Mouse (Mus musculus) kidney, postnatal 0 days (tissue): ENCODE results near the gene Tespa1. TPM values are rescaled to one million over a fixed set of nuclear protein-coding genes. Genes with fewer than 3 reads are reported as not detected.
"Not testable (repeated sequence)": the region's sequence is repeated elsewhere in the genome, so short reads cannot be mapped to it uniquely, and the experiment has no call there.

ENCODE experiments used
- ATAC-seq: fragments of 200-750 bp; cut with Nextera tagmentation; replicated peaks from 2 replicates; pipeline ENCODE4 v1.8.0; 2017; ENCODE audit warnings: low read depth, moderate number of reproducible peaks, moderate TSS enrichment, moderate library complexity; ENCODE audit not compliant: low FRiP score
- DNase-seq: peaks from one replicate; pipeline ENCODE4 v3.0.0-alpha.2; 2016; ENCODE audit warnings: low spot score
- H3K27ac ChIP-seq: fragments of 300-500 bp; sonication (generic); 2 replicates; pipeline ENCODE4 v1.5.1; 2014; ENCODE audit warnings: mild to moderate bottlenecking
- H3K27me3 ChIP-seq: fragments of 300-500 bp; sonication (generic); 2 replicates; pipeline ENCODE4 v1.6.1; 2014; ENCODE audit warnings: low read length, mixed read lengths; ENCODE audit not compliant: insufficient read depth
- H3K36me3 ChIP-seq: fragments of 300-500 bp; sonication (generic); 2 replicates; pipeline ENCODE4 v1.6.1; 2014; ENCODE audit warnings: low read length, mixed read lengths; ENCODE audit not compliant: insufficient read depth
- H3K4me1 ChIP-seq: fragments of 300-500 bp; sonication (generic); replicated peaks from 2 replicates; pipeline ENCODE4 v1.6.1; 2014; ENCODE audit warnings: antibody characterized with exemption, low read length, mixed read lengths; ENCODE audit not compliant: insufficient read depth
- H3K4me2 ChIP-seq: fragments of 300-500 bp; sonication (generic); 2 replicates; pipeline ENCODE4 v1.6.1; 2014; ENCODE audit warnings: mild to moderate bottlenecking, low read length, moderate library complexity, mixed read lengths
- H3K4me3 ChIP-seq: fragments of 300-500 bp; sonication (generic); replicated peaks from 2 replicates; pipeline ENCODE4 v1.5.1; 2014; ENCODE audit warnings: low read depth, low read length
- H3K9ac ChIP-seq: fragments of 300-500 bp; sonication (generic); 2 replicates; pipeline ENCODE4 v1.6.1; 2014; ENCODE audit warnings: low read depth, low read length
- H3K9me3 ChIP-seq: fragments of 300-500 bp; sonication (generic); replicated peaks from 2 replicates; pipeline ENCODE4 v1.6.1; 2016; ENCODE audit warnings: low read length, inconsistent platforms, mixed read lengths
- CTCF ChIP-seq: IDR thresholded peaks from 2 replicates; pipeline ENCODE4 v1.5.1; 2016; ENCODE audit warnings: antibody characterized with exemption, low read depth, mild to moderate bottlenecking, moderate library complexity
- WGBS: fragments of 180-500 bp; shearing (Covaris S2); extraction: QIAGEN DNeasy Blood & Tissue Kit; methylation state at CpG from one replicate; pipeline ENCODE4 v1.1.7; 2014; 5-methylcytosine and 5-hydroxymethylcytosine counted together
- polyA plus RNA-seq: library from polyadenylated mRNA; unstranded; fragments of >200 nt; fragmentation: Nextera tagmentation; extraction: Ambion mirVana; gene quantifications from 2 replicates; pipeline ENCODE4 v1.2.1, GENCODE M21; 2015

Tespa1 gene
- polyA plus RNA-seq, 1 experiment from 2014 or later: 0.14 TPM

- no peaks in the 10 kb centered on the region for H3K4me1 ChIP-seq
- no peak for TF ChIP-seq CTCF
- H3K4me2 ChIP-seq: no peak overlapping the region
- H3K9me3 ChIP-seq: no peaks in the 10 kb centered on the region
- H3K36me3 ChIP-seq: no peaks in the 10 kb centered on the region
- H3K9ac ChIP-seq: no peak overlapping the region
- ATAC-seq: no peak
- no peak for DNase-seq
- H3K27me3 ChIP-seq: no peaks in the 10 kb centered on the region
- WGBS: 51% methylated on average over 2 of the region's 2 CpGs
- no peak overlapping the region for H3K4me3 ChIP-seq
- no peak overlapping the region for H3K27ac ChIP-seq
Observed at GRCm38 (mm10) chr10:130337581-130337980, 14.9 kb downstream of the Tespa1 start.

- not testable (repeated sequence) for H3K4me1 ChIP-seq, H3K27me3 ChIP-seq, H3K9me3 ChIP-seq, H3K4me3 ChIP-seq, H3K4me2 ChIP-seq, H3K27ac ChIP-seq, H3K9ac ChIP-seq, ATAC-seq, H3K36me3 ChIP-seq, DNase-seq
- 85% methylated on average over 4 of the region's 4 CpGs for WGBS
Observed at GRCm38 (mm10) chr10:130340050-130340449, 17.4 kb downstream of the Tespa1 start.

- no peak for ATAC-seq
- Histone ChIP-seq H3K9me3 (no peaks in the 10 kb centered on the region), H3K4me1 (no peaks in the 10 kb centered on the region), H3K9ac (no peak overlapping the region), H3K27ac (no peak overlapping the region), H3K27me3 (no peaks in the 10 kb centered on the region), H3K4me3 (no peak overlapping the region), H3K4me2 (no peak overlapping the region), H3K36me3 (no peaks in the 10 kb centered on the region)
- TF ChIP-seq CTCF: no peak
- no peak for DNase-seq
- 80% methylated on average over 1 of the region's 1 CpGs for WGBS
Observed at GRCm38 (mm10) chr10:130344056-130344455, 21.4 kb downstream of the Tespa1 start.

- peak; percentile 63 for DNase-seq
Observed at GRCm38 (mm10) chr10:130363438-130364164, 40.9 kb downstream of the Tespa1 start.

GRCm38 (mm10) chr10:130364766-130365165, 42.1 kb downstream of the Tespa1 start:
- Histone ChIP-seq H3K9ac (no peak overlapping the region), H3K4me1 (no peaks in the 10 kb centered on the region), H3K4me3 (no peak overlapping the region), H3K9me3 (no peaks in the 10 kb centered on the region), H3K27ac (no peak overlapping the region), H3K36me3 (no peaks in the 10 kb centered on the region), H3K27me3 (no peaks in the 10 kb centered on the region), H3K4me2 (no peak overlapping the region)
- TF ChIP-seq CTCF: no peak
- no peak for ATAC-seq
- DNase-seq: no peak

More at GRCm38 (mm10) chr10:130363438-130364164, 40.9 kb downstream of the Tespa1 start:
- 58% methylated on average over 2 of the region's 2 CpGs for WGBS
- Histone ChIP-seq H3K27ac (no peak overlapping the region), H3K4me3 (no peak overlapping the region), H3K36me3 (no peaks in the 10 kb centered on the region), H3K9ac (no peak overlapping the region), H3K9me3 (no peaks in the 10 kb centered on the region), H3K4me1 (no peaks in the 10 kb centered on the region), H3K4me2 (no peak overlapping the region), H3K27me3 (no peaks in the 10 kb centered on the region)
- TF ChIP-seq CTCF: peak; percentile 67
- 0 out of 2 replicates have a peak, but pooled peaks have one; percentile 25 for ATAC-seq

GRCm38 (mm10) chr10:130368384-130368783, 45.7 kb downstream of the Tespa1 start:
- DNase-seq (no peak), ATAC-seq (no peak)
- Histone ChIP-seq H3K36me3 (no peaks in the 10 kb centered on the region), H3K4me1 (no peaks in the 10 kb centered on the region), H3K4me3 (no peak overlapping the region), H3K9me3 (no peaks in the 10 kb centered on the region), H3K4me2 (no peak overlapping the region), H3K9ac (no peak overlapping the region), H3K27ac (no peak overlapping the region), H3K27me3 (no peaks in the 10 kb centered on the region)
- no peak for TF ChIP-seq CTCF
